Mouse (Mus musculus) liver, embryonic 11.5 days (tissue): ENCODE results near the gene Nxpe4. TPM values are rescaled to one million over a fixed set of nuclear protein-coding genes. Genes with fewer than 3 reads are reported as not detected.

Source experiments
- ATAC-seq: fragments of 200-750 bp; cut with Nextera tagmentation; replicated peaks from 2 replicates; pipeline ENCODE4 v1.8.0; 2017; ENCODE audit warnings: moderate number of reproducible peaks, mild to moderate bottlenecking, moderate TSS enrichment, moderate library complexity; ENCODE audit not compliant: low FRiP score
- DNase-seq: peaks from one replicate; pipeline ENCODE4 v3.0.0-alpha.2; 2017; ENCODE audit warnings: low spot score
- H3K27ac ChIP-seq: fragments of 300-500 bp; sonication (generic); 2 replicates; pipeline ENCODE4 v1.5.1; 2014; ENCODE audit warnings: mild to moderate bottlenecking, low read depth, low read length, control low read depth
- H3K27me3 ChIP-seq: fragments of 300-500 bp; sonication (generic); replicated peaks from 2 replicates; pipeline ENCODE4 v1.6.1; 2014; ENCODE audit warnings: low read length, mixed read lengths; ENCODE audit not compliant: control insufficient read depth, insufficient read depth
- H3K36me3 ChIP-seq: fragments of 300-500 bp; sonication (generic); 2 replicates; pipeline ENCODE4 v1.6.1; 2014; ENCODE audit warnings: mild to moderate bottlenecking, low read length, moderate library complexity, mixed read lengths; ENCODE audit not compliant: control insufficient read depth, insufficient read depth
- H3K4me1 ChIP-seq: fragments of 300-500 bp; sonication (generic); replicated peaks from 2 replicates; pipeline ENCODE4 v1.6.1; 2014; ENCODE audit warnings: low read length, mixed read lengths; ENCODE audit not compliant: control insufficient read depth, insufficient read depth
- H3K4me2 ChIP-seq: fragments of 300-500 bp; sonication (generic); 2 replicates; pipeline ENCODE4 v1.6.1; 2014; ENCODE audit warnings: mild to moderate bottlenecking, control low read depth, moderate library complexity
- H3K4me3 ChIP-seq: fragments of 300-500 bp; sonication (generic); 2 replicates; pipeline ENCODE4 v1.5.1; 2014; ENCODE audit warnings: low read depth, low read length, control low read depth
- H3K9ac ChIP-seq: fragments of 300-500 bp; sonication (generic); 2 replicates; pipeline ENCODE4 v1.6.1; 2014; ENCODE audit warnings: low read depth, low read length, control low read depth
- H3K9me3 ChIP-seq: fragments of 300-500 bp; sonication (generic); 2 replicates; pipeline ENCODE4 v1.6.1; 2016; ENCODE audit warnings: low read length, inconsistent platforms, mixed read lengths; ENCODE audit not compliant: control insufficient read depth
- WGBS: fragments of 180-500 bp; shearing (Covaris S2); extraction: QIAGEN DNeasy Blood & Tissue Kit; methylation state at CpG from one replicate; pipeline ENCODE4 v1.1.7; 2014; 5-methylcytosine and 5-hydroxymethylcytosine counted together
- polyA plus RNA-seq: library from polyadenylated mRNA; unstranded; fragments of >200 nt; fragmentation: Nextera tagmentation; extraction: Ambion mirVana; gene quantifications from 2 replicates; pipeline ENCODE4 v1.2.1, GENCODE M21; 2014

The Nxpe4 gene
- polyA plus RNA-seq, 1 experiment from 2014 or later = 10.0 TPM

DNA sequence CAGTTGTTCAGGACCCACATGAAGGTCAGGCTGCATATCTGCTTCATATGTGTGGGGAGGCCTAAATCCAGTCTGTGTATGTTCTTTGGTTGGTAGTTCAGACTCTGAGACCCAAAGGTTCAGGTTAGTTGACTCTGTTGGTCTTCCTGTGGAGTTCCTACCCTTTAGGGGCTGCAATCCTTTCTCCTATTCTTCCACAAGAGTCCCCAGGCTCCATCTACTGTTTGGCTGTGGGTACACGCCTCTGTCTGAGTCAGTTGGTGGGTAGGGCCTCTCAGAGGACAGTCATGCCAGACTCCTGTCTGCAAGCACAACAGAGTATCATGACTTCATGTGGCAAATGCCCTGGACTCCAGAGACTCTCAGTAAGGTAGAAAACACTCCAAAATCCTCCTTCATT lies 261.4 kb downstream of the Nxpe4 start:
- no peaks in the 10 kb centered on the region for H3K4me1 ChIP-seq
- no peak overlapping the region for H3K27ac ChIP-seq
- WGBS = 45% methylated on average over 1 of the region's 1 CpGs
- no peak overlapping the region for H3K4me2 ChIP-seq
- DNase-seq (no peak), ATAC-seq (no peak)
- no peak overlapping the region for H3K9ac ChIP-seq
- H3K27me3 ChIP-seq = no peaks in the 10 kb centered on the region
- no peaks in the 10 kb centered on the region for H3K36me3 ChIP-seq
- H3K4me3 ChIP-seq = no peak overlapping the region
- no peaks in the 10 kb centered on the region for H3K9me3 ChIP-seq

DNA sequence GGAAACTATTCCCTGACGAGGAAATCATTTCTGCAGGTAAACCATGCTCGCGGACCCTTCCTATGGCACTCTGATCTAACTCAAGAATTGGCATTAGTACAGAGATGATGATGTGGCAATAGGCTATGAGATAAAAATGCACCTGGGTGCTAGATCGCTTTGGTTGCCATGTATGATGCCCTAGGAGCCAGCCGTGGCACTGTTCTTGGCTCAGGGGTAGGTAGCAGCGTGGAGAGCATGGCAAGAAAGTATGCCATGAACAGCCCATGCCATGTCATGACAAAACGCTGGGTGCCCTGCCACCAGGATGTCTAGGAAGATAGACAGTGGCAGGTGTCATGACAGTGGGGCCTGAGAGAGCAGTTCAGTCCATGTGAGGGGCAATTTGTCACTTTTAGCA lies 265.4 kb downstream of the Nxpe4 start:
- ATAC-seq = no peak
- WGBS = 77% methylated on average over 7 of the region's 7 CpGs

DNA sequence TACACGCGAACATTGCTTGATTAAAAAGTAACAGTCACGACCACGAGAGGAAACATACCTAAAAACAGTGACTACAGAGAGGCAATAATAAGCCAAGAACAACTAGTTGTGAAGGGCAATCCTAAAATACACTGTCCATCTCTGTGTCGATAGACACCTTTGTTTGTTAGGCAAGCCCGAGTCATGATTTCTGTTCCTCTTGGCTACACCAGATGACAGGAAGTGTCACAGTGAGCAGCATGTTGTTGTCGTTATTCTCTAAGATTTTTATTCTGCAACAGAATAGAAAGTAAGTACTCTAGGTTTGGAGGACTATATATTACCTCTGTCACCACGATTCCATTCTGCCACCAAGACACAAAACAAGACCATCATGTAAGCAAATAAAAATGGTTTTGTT lies 270.6 kb downstream of the Nxpe4 start:
- H3K9me3 ChIP-seq = no peaks in the 10 kb centered on the region
- WGBS = 70% methylated on average over 8 of the region's 8 CpGs

More for the DNA sequence above, 265.4 kb downstream of the Nxpe4 start:
- Histone ChIP-seq H3K4me1 (no peaks in the 10 kb centered on the region), H3K27me3 (no peaks in the 10 kb centered on the region), H3K9me3 (no peaks in the 10 kb centered on the region), H3K4me2 (no peak overlapping the region), H3K27ac (no peak overlapping the region), H3K36me3 (no peaks in the 10 kb centered on the region), H3K9ac (no peak overlapping the region), H3K4me3 (no peak overlapping the region)
- no peak for DNase-seq

DNA sequence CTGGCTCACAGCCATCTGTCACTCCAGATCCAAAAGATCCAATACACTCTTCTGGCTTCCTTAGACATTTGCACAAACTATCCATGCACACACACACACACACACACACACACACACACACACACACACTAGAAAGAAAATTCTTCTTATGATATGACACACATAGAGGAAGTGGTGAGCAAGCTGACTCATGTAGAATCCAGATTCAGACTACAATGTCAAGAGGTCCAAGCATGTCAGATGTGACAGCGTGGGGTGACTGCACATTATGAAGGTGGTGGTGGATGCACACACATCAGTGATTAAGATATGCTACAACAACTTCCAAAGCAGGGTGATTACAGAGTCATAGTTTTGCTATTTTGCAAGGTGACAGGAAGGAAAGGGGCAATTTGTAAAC lies 282.1 kb downstream of the Nxpe4 start:
- Histone ChIP-seq H3K4me2 (no peak overlapping the region), H3K27ac (no peak overlapping the region), H3K27me3 (no peaks in the 10 kb centered on the region), H3K9ac (no peak overlapping the region), H3K9me3 (no peaks in the 10 kb centered on the region), H3K4me1 (no peaks in the 10 kb centered on the region), H3K36me3 (no peaks in the 10 kb centered on the region), H3K4me3 (no peak overlapping the region)
- 64% methylated on average over 1 of the region's 1 CpGs for WGBS
- ATAC-seq (no peak), DNase-seq (no peak)

More for the DNA sequence above, 270.6 kb downstream of the Nxpe4 start:
- Histone ChIP-seq H3K4me2 (no peak overlapping the region), H3K36me3 (no peaks in the 10 kb centered on the region), H3K4me3 (no peak overlapping the region), H3K27ac (no peak overlapping the region), H3K27me3 (no peaks in the 10 kb centered on the region), H3K4me1 (no peaks in the 10 kb centered on the region), H3K9ac (no peak overlapping the region)
- DNase-seq = no peak
- no peak for ATAC-seq

DNA sequence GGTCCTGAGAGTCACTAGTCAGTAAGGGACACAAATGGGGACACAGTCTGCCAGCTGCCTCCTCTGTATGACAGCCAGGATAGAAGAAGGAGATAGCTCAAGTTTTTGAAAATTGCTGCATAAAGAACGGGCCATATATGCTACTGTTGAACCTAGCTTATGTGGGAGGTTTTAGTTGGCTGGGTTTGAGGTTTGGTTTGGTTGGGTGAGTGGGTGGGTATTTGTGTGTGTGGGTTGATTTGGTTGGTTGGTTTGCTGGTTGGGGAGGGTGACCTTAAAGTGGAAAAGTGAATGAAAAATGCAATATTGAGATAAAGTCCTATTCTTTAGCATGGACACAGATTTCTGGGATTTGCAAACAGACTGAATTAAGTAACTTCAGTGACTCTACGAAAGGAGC lies 283.0 kb downstream of the Nxpe4 start:
- 66% methylated on average over 2 of the region's 2 CpGs for WGBS
- Histone ChIP-seq H3K4me3 (no peak overlapping the region), H3K9ac (no peak overlapping the region)

DNA sequence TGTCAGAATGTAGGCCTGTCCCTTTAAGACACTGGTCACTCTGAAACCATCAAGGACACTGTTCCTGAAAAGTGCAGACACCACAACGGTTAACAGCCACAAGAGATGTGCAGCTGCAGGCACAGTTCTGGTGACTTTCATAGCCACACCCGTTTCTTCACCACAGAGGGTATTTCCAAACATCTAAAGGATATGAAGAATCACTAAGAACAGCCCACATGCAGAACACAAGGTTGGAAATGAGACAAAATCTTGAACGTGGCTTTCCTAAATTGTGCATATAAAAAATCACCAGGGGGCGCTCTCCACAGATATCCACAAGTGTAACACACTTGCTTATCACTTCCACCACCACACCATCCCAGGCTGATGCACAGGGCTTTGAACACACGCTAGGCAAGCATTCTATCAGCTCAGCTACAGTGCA lies 286.0 kb downstream of the Nxpe4 start:
- Histone ChIP-seq H3K36me3 (no peaks in the 10 kb centered on the region), H3K27me3 (no peaks in the 10 kb centered on the region), H3K4me3 (no peak overlapping the region), H3K4me2 (no peak overlapping the region), H3K27ac (no peak overlapping the region), H3K9ac (no peak overlapping the region), H3K4me1 (no peaks in the 10 kb centered on the region), H3K9me3 (no peaks in the 10 kb centered on the region)
- ATAC-seq (no peak), DNase-seq (no peak)
- 26% methylated on average over 5 of the region's 5 CpGs for WGBS

More for the DNA sequence above, 283.0 kb downstream of the Nxpe4 start:
- DNase-seq (no peak), ATAC-seq (no peak)
- no peak overlapping the region for H3K4me2 ChIP-seq
- no peaks in the 10 kb centered on the region for H3K36me3 ChIP-seq
- H3K27me3 ChIP-seq = no peaks in the 10 kb centered on the region
- no peaks in the 10 kb centered on the region for H3K4me1 ChIP-seq
- H3K27ac ChIP-seq = no peak overlapping the region
- H3K9me3 ChIP-seq = no peaks in the 10 kb centered on the region

Other genes starting within 250 kb of the Nxpe4 start
- gene Nxpe2, start 191.4 kb downstream of the Nxpe4 start, polyA plus RNA-seq = 100 and 104 TPM in 2 replicates